Mouse (Mus musculus) embryonic facial prominence, embryonic 12.5 days (tissue): ENCODE measurements around the gene Rer1. TPM values are rescaled to one million over a fixed set of nuclear protein-coding genes. Genes with fewer than 3 reads are reported as not detected.

ENCODE experiments used
- ATAC-seq: fragments of 200-750 bp; cut with Nextera tagmentation; 2 replicates; pipeline ENCODE4 v1.8.0; 2017; ENCODE audit not compliant: insufficient number of reproducible peaks, insufficient read depth, low FRiP score, low TSS enrichment
- H3K27ac ChIP-seq: fragments of 300-500 bp; sonication (generic); 2 replicates; pipeline ENCODE4 v1.5.1; 2016; ENCODE audit warnings: mild to moderate bottlenecking
- H3K27me3 ChIP-seq: fragments of 300-500 bp; sonication (generic); 2 replicates; pipeline ENCODE4 v1.6.1; 2016; ENCODE audit warnings: mild to moderate bottlenecking, moderate library complexity
- H3K36me3 ChIP-seq: fragments of 300-500 bp; sonication (generic); 2 replicates; pipeline ENCODE4 v1.6.1; 2016; ENCODE audit warnings: mild to moderate bottlenecking
- H3K4me1 ChIP-seq: fragments of 300-500 bp; sonication (generic); 2 replicates; pipeline ENCODE4 v1.6.1; 2016
- H3K4me2 ChIP-seq: fragments of 300-500 bp; sonication (generic); replicated peaks from 2 replicates; pipeline ENCODE4 v1.6.1; 2016; ENCODE audit warnings: mild to moderate bottlenecking, moderate library complexity
- H3K4me3 ChIP-seq: fragments of 300-500 bp; sonication (generic); 2 replicates; pipeline ENCODE4 v1.5.1; 2016; ENCODE audit warnings: mild to moderate bottlenecking
- H3K9ac ChIP-seq: fragments of 300-500 bp; sonication (generic); 2 replicates; pipeline ENCODE4 v1.6.1; 2016; ENCODE audit warnings: mild to moderate bottlenecking, moderate library complexity
- H3K9me3 ChIP-seq: fragments of 300-500 bp; sonication (generic); 2 replicates; pipeline ENCODE4 v1.6.1; 2016; ENCODE audit warnings: mild to moderate bottlenecking, moderate library complexity
- WGBS: fragments of 180-500 bp; shearing (Covaris S2); methylation state at CpG from one replicate; pipeline ENCODE4 v1.1.7; 2016; 5-methylcytosine and 5-hydroxymethylcytosine counted together
- polyA plus RNA-seq: library from polyadenylated mRNA; unstranded; fragments of >200 nt; fragmentation: Nextera tagmentation; extraction: Ambion mirVana; gene quantifications from 2 replicates; pipeline ENCODE4 v1.2.1, GENCODE M21; 2016

Gene Rer1
- polyA plus RNA-seq, 1 experiment from 2014 or later, result 143 TPM

GRCm38 (mm10) chr4:155109471-155109870, 23.3 kb upstream of the Rer1 start:
- Histone ChIP-seq H3K27ac (0 out of 2 replicates have a peak overlapping the region, but pooled peaks have one; percentile 12), H3K4me2 (no peak overlapping the region), H3K27me3 (no peaks in the 10 kb centered on the region), H3K9me3 (no peaks in the 10 kb centered on the region), H3K36me3 (no peaks in the 10 kb centered on the region), H3K4me3 (no peak overlapping the region), H3K4me1 (peaks cover 11% of the 10 kb centered on the region), H3K9ac (no peak overlapping the region)
- 77% methylated on average over 5 of the region's 5 CpGs for whole genome bisulfite sequencing
- no peak for ATAC-seq

GRCm38 (mm10) chr4:155107886-155108285, 21.7 kb upstream of the Rer1 start:
- Histone ChIP-seq H3K9ac (no peak overlapping the region), H3K9me3 (no peaks in the 10 kb centered on the region), H3K27ac (no peak overlapping the region), H3K36me3 (no peaks in the 10 kb centered on the region), H3K27me3 (no peaks in the 10 kb centered on the region), H3K4me2 (no peak overlapping the region), H3K4me1 (no peaks in the 10 kb centered on the region), H3K4me3 (no peak overlapping the region)
- WGBS, result 94% methylated on average over 4 of the region's 4 CpGs
- no peak for ATAC-seq

DNA sequence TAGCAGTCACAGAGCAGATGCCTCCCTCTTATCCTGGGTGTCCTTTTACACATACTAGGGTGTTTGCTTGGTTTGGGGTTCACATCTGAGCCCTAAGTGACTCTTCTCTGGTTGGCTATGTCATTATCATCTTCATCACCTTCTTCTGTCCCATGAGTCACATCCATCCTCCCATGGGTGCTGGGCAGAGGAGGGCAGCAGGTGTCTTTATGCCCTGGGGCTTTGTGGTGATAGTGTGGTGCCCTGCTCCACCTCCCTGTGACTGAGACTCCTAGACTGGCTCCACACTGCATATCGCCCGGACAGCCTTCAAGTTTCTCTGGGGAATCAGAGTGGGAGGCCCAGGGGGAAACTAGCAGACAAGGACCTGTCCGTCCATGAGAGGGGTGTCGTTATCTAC, 12.4 kb upstream of the Rer1 start:
- H3K36me3 ChIP-seq, result no peaks in the 10 kb centered on the region
- H3K9me3 ChIP-seq, result no peaks in the 10 kb centered on the region
- H3K27me3 ChIP-seq, result no peaks in the 10 kb centered on the region
- WGBS, result 84% methylated on average over 4 of the region's 4 CpGs
- no peak for ATAC-seq
- H3K4me3 ChIP-seq, result no peak overlapping the region
- no peak overlapping the region for H3K9ac ChIP-seq
- H3K4me2 ChIP-seq, result no peak overlapping the region
- peaks cover 4% of the 10 kb centered on the region; the same call in 1 of the 2 replicates for H3K4me1 ChIP-seq
- no peak overlapping the region for H3K27ac ChIP-seq

DNA sequence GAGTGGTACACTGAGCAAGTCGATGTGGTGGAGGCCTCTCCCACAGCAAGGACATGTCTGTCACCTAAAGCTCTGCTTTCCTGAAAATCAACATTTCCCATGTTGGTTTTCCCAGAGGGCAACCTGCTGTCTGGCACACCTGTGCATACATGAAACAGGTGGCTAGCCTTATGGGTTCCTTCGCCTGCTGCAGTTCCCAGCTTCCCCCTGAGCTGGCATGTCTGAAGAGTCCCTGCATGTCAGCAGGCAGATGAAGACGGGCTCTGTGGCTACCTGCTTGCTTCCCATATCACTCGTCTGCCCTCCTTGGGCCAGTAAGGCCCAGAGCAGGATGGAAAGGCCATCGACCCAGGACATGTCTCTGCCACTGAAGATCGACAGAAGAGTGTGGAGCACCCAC, 11.3 kb upstream of the Rer1 start:
- 86% methylated on average over 6 of the region's 6 CpGs for WGBS
- Histone ChIP-seq H3K27ac (no peak overlapping the region), H3K9ac (no peak overlapping the region), H3K4me1 (peaks cover 4% of the 10 kb centered on the region; the same call in 1 of the 2 replicates), H3K27me3 (no peaks in the 10 kb centered on the region), H3K9me3 (no peaks in the 10 kb centered on the region), H3K4me3 (no peak overlapping the region), H3K4me2 (no peak overlapping the region), H3K36me3 (no peaks in the 10 kb centered on the region)
- no peak for ATAC-seq

DNA sequence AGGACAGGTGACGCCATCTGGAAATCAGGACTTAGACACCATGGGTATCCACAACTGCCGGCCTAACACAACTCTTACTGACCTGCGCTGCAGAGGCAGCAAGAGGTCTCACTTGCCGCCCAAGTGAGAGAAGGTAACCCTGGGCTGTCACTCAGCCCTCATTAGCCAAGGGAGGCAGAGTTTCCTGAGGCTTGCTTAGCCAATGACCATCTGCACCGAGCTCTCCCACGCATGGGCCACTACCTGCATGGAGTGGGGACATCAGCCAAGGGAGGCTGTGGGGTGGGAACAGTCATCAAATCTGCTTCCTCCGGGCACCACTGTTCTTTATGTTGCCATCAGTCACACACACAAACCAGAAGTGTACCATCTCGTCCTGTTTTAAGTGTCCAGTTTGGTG, 9.8 kb upstream of the Rer1 start:
- Histone ChIP-seq H3K36me3 (peaks cover 3% of the 10 kb centered on the region; the same call in 1 of the 2 replicates), H3K9me3 (no peaks in the 10 kb centered on the region), H3K27me3 (no peaks in the 10 kb centered on the region), H3K27ac (no peak overlapping the region; the same call in 1 of the 2 replicates), H3K4me3 (no peak overlapping the region), H3K4me1 (peaks cover 4% of the 10 kb centered on the region; the same call in 1 of the 2 replicates), H3K4me2 (no peak overlapping the region), H3K9ac (no peak overlapping the region)
- 87% methylated on average over 8 of the region's 8 CpGs for WGBS
- ATAC-seq, result no peak

DNA sequence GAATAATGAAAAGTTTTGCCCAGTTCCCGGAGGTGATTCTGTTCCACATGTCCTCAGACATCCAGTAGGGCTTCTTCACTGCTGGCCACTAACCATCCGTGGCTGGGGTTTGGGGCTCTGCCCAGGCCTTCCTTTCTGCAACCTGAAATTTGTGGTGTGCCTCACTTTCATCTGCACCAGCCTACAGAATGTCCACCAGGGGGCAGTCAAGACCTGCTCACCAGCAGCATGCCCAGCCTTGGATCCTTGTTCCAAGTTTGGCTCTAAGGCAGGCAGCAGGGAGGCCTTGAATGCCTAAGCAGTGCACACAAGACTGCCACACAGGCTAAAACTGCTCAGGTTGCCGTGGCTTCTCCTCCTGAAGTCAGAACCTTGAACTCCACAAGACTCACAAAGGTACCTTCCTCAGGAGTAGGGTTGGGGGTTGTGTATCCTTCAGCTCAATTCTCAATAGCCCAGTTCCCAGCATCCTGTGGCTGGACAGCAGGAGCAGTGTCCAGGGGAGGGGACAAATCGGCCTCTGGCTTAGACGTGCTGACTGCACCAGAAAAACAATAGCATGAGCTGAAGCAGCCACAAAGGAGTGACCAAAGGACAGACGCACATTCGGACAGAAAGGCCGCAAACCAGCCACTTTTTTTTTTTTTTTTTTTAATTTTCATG, 9.2 kb upstream of the Rer1 start:
- H3K4me1 ChIP-seq, result peaks cover 4% of the 10 kb centered on the region; the same call in 1 of the 2 replicates
- WGBS, result 45% methylated on average over 8 of the region's 8 CpGs
- no peaks in the 10 kb centered on the region for H3K9me3 ChIP-seq
- no peak overlapping the region for H3K4me2 ChIP-seq
- H3K4me3 ChIP-seq, result no peak overlapping the region
- H3K36me3 ChIP-seq, result peaks cover 6% of the 10 kb centered on the region; the same call in 1 of the 2 replicates
- no peaks in the 10 kb centered on the region for H3K27me3 ChIP-seq
- H3K27ac ChIP-seq, result peak overlapping the region; percentile 14; the same call in 1 of the 2 replicates
- peak; percentile 61 for ATAC-seq
- no peak overlapping the region for H3K9ac ChIP-seq

DNA sequence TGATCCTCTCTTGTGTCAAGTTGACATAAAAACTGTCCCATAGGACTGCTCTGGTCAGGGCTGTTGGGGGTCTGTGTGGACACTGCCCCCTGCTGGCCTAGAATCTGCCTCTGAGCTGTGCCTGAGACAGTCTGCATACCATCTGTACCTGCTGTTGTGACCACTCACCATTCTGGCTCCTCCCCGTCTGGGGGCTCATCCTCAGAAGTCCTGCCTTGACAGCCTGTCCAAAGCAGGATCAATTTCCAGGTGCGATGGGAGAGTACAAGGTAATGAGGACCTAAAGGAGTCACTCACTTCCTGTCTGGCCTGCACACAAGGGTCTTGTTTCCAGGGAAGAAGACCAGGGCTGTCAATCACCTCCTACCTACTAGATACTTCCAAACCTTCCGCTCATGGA, 8.4 kb upstream of the Rer1 start:
- ATAC-seq, result peak; percentile 22; the same call in 1 of the 2 replicates
- no peak overlapping the region for H3K27ac ChIP-seq
- 62% methylated on average over 3 of the region's 3 CpGs for WGBS
- H3K9ac ChIP-seq, result no peak overlapping the region
- H3K4me2 ChIP-seq, result no peak overlapping the region
- H3K9me3 ChIP-seq, result no peaks in the 10 kb centered on the region
- peaks cover 6% of the 10 kb centered on the region; the same call in 1 of the 2 replicates for H3K36me3 ChIP-seq
- peaks cover 4% of the 10 kb centered on the region; the same call in 1 of the 2 replicates for H3K4me1 ChIP-seq
- H3K4me3 ChIP-seq, result no peak overlapping the region
- no peaks in the 10 kb centered on the region for H3K27me3 ChIP-seq

- 77% methylated on average over 7 of the region's 7 CpGs for WGBS
These were observed 7.4 kb upstream of the Rer1 start for GRCm38 (mm10) chr4:155093431-155094149.

DNA sequence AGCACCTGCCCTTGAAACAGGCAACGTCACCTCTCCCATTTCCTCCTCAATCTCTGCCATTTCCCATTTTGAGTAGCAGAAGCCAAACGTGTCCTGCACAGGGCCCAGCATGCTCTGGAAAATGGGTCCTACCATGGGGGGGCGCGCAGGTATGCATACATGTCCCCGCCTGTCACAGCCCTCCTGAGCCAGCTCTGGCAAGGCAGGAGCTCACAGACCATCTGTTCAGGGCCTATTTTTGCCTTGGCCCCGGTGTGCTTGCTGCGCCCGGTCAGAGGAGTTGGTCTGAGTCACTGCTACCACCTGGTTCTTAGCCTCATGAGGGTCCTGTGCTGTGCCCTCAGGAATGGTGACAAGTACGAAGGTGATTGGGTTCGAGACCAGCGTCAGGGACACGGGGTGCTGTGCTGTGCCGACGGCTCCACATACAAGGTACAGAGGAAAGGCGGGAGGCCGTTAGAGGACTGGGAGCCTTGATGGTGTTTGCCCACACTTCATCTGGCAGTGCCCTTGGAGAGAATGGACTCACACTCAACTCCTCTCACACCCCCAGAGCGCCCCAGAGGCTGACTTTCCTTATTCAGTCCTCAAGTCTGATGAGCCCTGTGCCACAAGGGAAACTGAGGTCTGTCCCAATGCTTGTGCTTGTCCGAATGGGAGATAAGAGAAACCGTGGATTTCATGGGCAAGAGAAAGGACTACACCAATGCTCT, 6.7 kb upstream of the Rer1 start:
- 89% methylated on average over 19 of the region's 19 CpGs for WGBS
- H3K9me3 ChIP-seq, result no peaks in the 10 kb centered on the region
- H3K4me3 ChIP-seq, result no peak overlapping the region
- no peak overlapping the region for H3K4me2 ChIP-seq
- peaks cover 13% of the 10 kb centered on the region for H3K36me3 ChIP-seq
- H3K27ac ChIP-seq, result no peak overlapping the region
- ATAC-seq, result no peak
- no peaks in the 10 kb centered on the region for H3K27me3 ChIP-seq
- no peak overlapping the region for H3K9ac ChIP-seq
- H3K4me1 ChIP-seq, result peaks cover 4% of the 10 kb centered on the region; the same call in 1 of the 2 replicates

More at GRCm38 (mm10) chr4:155093431-155094149, 7.4 kb upstream of the Rer1 start:
- H3K9me3 ChIP-seq, result no peaks in the 10 kb centered on the region
- peaks cover 4% of the 10 kb centered on the region; the same call in 1 of the 2 replicates for H3K4me1 ChIP-seq
- peaks cover 13% of the 10 kb centered on the region for H3K36me3 ChIP-seq
- no peak overlapping the region for H3K4me3 ChIP-seq
- no peaks in the 10 kb centered on the region for H3K27me3 ChIP-seq
- no peak overlapping the region for H3K9ac ChIP-seq
- H3K4me2 ChIP-seq, result no peak overlapping the region
- no peak overlapping the region for H3K27ac ChIP-seq
- no peak for ATAC-seq

GRCm38 (mm10) chr4:155090688-155091449, 4.7 kb upstream of the Rer1 start:
- Histone ChIP-seq H3K27ac (no peak overlapping the region), H3K4me2 (no peak overlapping the region), H3K9me3 (no peaks in the 10 kb centered on the region), H3K9ac (no peak overlapping the region), H3K4me3 (no peak overlapping the region), H3K36me3 (peaks cover 13% of the 10 kb centered on the region), H3K27me3 (no peaks in the 10 kb centered on the region), H3K4me1 (peaks cover 13% of the 10 kb centered on the region)
- 89% methylated on average over 13 of the region's 13 CpGs for WGBS
- no peak for ATAC-seq

DNA sequence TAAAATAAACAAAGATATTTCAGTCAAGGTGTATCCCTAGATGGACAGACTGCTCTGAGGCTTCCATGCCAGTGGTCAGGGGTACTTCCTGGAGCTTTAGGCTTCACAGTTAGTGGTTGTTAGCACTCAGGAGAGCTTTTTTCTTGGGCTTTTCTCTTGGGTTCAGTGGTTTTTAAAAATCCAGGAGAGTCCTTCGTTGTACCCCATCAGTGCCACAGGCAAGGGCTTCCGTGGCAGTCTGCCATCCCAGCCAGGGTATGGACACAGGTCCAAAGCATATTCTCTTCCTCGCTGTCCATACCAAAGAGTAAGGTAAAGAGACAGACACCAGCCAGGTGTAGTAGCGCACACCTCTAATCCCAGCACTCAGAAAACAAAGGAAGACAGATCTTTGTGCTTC, 4.0 kb upstream of the Rer1 start:
- peaks cover 13% of the 10 kb centered on the region for H3K36me3 ChIP-seq
- no peak overlapping the region for H3K27ac ChIP-seq
- H3K9me3 ChIP-seq, result no peaks in the 10 kb centered on the region
- no peak overlapping the region for H3K9ac ChIP-seq
- no peaks in the 10 kb centered on the region for H3K27me3 ChIP-seq
- peaks cover 11% of the 10 kb centered on the region for H3K4me1 ChIP-seq
- no peak for ATAC-seq
- no peak overlapping the region for H3K4me2 ChIP-seq
- no peak overlapping the region for H3K4me3 ChIP-seq
- WGBS, result 94% methylated on average over 4 of the region's 4 CpGs
